Mouse (Mus musculus) heart, postnatal 14 days (tissue): ENCODE data around the gene Shf. TPM values are rescaled to one million over a fixed set of nuclear protein-coding genes. Genes with fewer than 3 reads are reported as not detected.
"Not testable (repeated sequence)": the region's sequence is repeated elsewhere in the genome, so short reads cannot be mapped to it uniquely, and the experiment has no call there.

Source experiments
- DNase-seq, 2 experiments: peaks; one replicate each; pipeline ENCODE4 v3.0.0; 2021 to 2022
- intact Hi-C: fragments of 180-260 bp; cut with DNase I; formaldehyde crosslinking; loops from one replicate; pipeline ENCODE4 v1.15.1; 2025
- long read RNA-seq, 2 experiments: library from polyadenylated mRNA; stranded (forward); transcript quantifications; one replicate each; pipeline ENCODE4 v2.0.0; 2021
- total RNA-seq, 2 experiments: library from RNA; stranded (reverse); gene quantifications; 2 replicates each; pipeline ENCODE4 v1.2.3; 2021

Shf gene
- 1 to 10 TPM; 4.9 to 6.2 TPM for total RNA-seq
- long read RNA-seq, experiment 1, partial matches to known transcripts = 0 of 1 reads
- long read RNA-seq, experiment 1, other reads (novel, unspliced or antisense) = 0 of 1 reads
- long read RNA-seq, experiment 2, partial matches to known transcripts = 1 of 1 reads
- long read RNA-seq, experiment 2, other reads (novel, unspliced or antisense) = 0 of 1 reads

DNA sequence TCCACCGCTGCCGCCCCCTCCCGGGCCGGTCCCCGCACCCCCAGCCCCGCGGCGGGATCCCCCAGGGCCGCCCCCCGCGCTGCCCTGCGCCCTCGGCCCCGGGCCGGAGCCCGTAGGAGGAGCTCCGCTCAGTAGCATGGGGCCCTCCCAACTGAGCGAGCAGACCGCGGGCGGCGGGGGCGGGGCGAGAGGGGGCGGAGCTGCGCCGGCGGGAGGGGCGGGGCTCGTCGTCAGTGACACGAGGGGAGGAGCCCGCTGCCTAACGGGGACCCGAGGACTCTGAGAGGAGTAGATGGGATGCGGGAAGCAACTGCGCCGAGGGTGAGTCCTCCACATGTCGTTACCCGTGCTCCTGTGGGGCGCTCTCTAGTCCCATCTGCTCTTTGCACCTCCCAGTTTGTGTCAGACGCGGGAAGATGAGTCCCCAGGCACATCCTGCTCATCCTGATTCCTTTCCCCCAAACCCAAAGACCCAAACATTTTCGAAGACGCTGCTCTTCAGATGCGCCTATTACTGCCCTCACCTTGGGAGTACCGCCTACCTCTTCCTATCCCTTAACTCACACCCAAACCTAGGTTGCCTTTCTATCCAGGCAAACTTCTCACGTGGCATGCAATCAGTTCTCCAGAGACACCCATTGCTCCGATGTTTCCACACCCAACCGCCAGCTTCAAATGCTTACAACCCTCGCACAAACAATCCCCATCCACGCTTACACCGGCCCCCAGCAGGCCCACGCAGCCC, at the start of gene Shf:
Gene Shf (minus strand): TSS at position 168 of the 745 bp plus-strand sequence.
- intact Hi-C loops = no loop called here
- DNase-seq = peak; percentile 91 to 93

- no peak for DNase-seq
- intact Hi-C loops = no loop called here
These were observed 40.0 kb upstream of the Shf start for GRCm38 (mm10) chr2:122408928-122409327.

DNA sequence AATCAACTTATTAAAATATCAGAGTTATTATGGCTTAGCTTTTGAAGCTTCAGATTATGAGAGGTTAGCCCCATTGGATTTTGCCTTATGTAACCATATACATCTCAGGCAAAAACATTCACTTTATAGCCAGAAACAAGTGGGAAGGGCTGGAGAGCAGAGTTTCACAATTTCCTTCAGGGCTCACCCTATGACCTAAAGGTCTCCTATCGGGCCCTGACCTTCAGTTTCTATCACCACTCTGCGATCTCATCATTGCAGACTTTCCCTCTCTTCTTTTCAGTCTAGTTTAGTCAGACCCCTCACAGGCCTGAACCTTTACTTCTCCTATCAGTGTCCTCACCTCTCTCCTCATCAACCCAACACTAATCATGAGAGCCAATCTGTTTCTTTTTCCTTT, 38.6 kb upstream of the Shf start:
- DNase-seq = no peak
- intact Hi-C loops = no loop called here

- intact Hi-C loops = no loop called here
- DNase-seq = no peak
These were observed 27.2 kb upstream of the Shf start for GRCm38 (mm10) chr2:122396150-122396549.

DNA sequence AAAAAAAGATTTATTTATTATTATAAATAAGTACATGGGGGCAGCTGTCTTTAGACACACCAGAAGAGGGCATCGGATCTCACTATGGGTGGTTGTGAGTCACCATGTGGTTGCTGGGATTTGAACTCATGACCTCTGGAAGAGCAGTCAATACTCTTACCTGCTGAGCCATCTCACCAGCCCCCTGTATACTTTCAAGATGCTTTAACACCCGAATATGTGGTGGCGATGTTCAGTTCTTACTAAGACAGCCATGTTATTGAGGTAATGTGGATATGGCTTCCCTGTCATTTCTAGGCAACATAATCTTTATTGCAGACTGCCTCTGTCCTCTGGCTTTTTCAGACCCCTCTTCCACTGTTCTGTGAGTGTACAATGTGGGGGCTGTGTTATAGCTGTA, 18.2 kb upstream of the Shf start:
- not testable (repeated sequence) for DNase-seq
- intact Hi-C loops = loop anchor here (10.0 kb wide), 1 partner anchor 248 kb away; the partner anchor contains the start of gene AA467197

GRCm38 (mm10) chr2:122385095-122385494, 16.1 kb upstream of the Shf start:
- DNase-seq = no peak
- intact Hi-C loops = loop anchor here (10.0 kb wide), 1 partner anchor 250 kb away; the partner anchor contains the start of gene AA467197

GRCm38 (mm10) chr2:122382121-122382520, 13.2 kb upstream of the Shf start:
- no peak for DNase-seq
- intact Hi-C loops = loop anchor here (5.0 to 10.0 kb wide), 3 partner anchors 70 to 253 kb away; partner anchors contain the start of gene AA467197

DNA sequence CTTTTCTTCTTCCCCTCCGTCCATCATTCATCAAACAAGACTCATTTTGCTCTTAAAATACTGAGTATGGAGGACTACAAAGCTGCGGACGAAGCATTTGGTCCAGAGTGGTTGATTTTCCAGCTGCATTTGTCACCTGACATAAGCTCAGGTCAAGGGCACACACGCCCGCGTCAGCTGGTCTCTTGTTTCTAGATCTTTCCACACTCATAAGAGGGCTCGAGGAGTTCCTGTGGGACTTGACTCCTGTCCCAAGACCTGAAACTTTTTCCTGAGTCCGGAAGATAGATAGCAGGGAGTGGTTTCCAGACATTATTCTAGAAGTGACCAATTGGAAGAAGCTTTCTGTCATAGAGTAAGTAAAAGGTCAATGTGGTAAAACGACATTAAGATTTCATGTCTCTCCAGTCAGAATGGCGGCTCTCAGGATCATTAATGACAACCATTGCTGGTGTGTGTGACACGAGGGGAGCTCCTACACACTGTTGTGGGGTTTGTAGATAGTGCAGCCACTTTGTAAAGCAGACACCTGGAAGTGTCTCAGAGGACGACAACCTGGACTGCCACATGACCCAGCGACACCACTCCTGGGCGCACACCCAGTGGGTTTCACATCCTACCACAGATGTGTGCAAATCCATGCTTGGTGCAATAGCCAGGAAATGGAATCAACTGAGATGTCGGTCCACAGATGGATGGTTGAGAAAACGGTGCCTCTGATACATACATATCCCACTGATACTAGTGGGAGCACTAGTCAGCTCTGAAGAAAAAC, 12.6 kb upstream of the Shf start:
- peak in 1 of 2 experiments; percentile 34 for DNase-seq

DNA sequence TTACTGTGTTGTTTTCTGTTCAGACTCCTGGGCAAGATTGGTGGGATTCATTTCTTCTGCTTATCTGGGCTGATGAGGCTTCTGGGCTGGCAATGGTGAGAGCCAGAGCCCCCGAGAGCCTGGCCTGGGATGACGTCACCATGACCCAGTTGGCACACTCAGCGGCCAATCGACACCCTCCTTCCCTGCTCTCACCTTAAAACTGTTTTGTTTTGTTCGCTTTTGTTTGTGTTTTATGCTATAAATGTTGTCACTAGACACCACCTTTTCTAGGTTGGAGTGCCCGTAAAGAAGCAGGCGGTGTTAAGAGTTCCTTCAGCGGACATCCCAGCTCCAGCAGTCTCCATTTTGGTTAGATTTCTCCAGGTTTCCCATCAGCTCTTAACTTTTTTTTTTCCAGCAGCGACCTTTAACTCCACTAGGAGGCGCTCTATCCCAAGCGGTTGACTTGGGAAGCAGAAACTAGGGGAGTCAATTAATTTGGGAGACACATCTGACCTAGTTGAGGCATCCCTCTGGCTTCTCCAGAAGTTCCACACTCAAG, 11.9 kb upstream of the Shf start:
- intact Hi-C loops = loop anchor here (1.0 to 10.0 kb wide), 5 partner anchors 71 to 254 kb away; partner anchors contain the start of gene AA467197
- peak; percentile 59 to 70 for DNase-seq

More for the DNA sequence above, 12.6 kb upstream of the Shf start:
- intact Hi-C loops = loop anchor here (1.0 to 10.0 kb wide), 4 partner anchors 71 to 253 kb away; partner anchors contain the start of gene AA467197

- no peak for DNase-seq
- intact Hi-C loops = no loop called here
These were observed 10.3 kb upstream of the Shf start for GRCm38 (mm10) chr2:122379292-122379650.

- peak in 1 of 2 experiments; percentile 42 for DNase-seq
- intact Hi-C loops = no loop called here
These were observed 9.7 kb upstream of the Shf start for GRCm38 (mm10) chr2:122378421-122379291.

DNA sequence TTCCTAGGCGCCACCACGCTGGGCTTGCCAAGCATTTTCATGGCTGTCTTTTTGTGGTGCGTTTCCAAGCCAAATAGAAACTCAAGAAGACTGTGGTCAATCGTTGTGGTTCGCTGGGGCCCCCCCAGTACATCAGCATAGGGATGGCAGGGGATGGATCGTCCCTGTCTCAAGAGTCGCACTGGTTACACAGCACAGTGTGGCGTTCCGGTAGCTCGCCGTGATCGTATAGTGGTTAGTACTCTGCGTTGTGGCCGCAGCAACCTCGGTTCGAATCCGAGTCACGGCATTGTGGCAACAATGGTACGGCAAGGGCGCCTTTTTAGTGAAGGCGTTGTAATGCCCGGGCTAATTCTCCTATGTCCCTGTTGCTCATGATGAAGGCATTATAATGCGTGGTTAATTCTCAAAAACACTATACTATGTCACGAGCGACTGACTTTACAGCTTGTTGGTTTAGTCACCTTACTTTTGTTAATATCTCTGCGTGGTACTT, 8.8 kb upstream of the Shf start:
- intact Hi-C loops = loop anchor here (1.0 kb wide), 1 partner anchor 29 kb away; no protein-coding TSS in a partner anchor

GRCm38 (mm10) chr2:122377215-122377674, 8.3 kb upstream of the Shf start:
- intact Hi-C loops = loop anchor here (1.0 kb wide), 1 partner anchor 29 kb away; no protein-coding TSS in a partner anchor
- peak; percentile 94 to 97 for DNase-seq

More for the DNA sequence above, 8.8 kb upstream of the Shf start:
- DNase-seq = peak; percentile 70 to 71

GRCm38 (mm10) chr2:122376041-122376561, 7.1 kb upstream of the Shf start:
- peak; percentile 58 to 59 for DNase-seq
- intact Hi-C loops = no loop called here

GRCm38 (mm10) chr2:122375391-122375991, 6.5 kb upstream of the Shf start:
- peak; percentile 93 to 94 for DNase-seq
- intact Hi-C loops = no loop called here

DNA sequence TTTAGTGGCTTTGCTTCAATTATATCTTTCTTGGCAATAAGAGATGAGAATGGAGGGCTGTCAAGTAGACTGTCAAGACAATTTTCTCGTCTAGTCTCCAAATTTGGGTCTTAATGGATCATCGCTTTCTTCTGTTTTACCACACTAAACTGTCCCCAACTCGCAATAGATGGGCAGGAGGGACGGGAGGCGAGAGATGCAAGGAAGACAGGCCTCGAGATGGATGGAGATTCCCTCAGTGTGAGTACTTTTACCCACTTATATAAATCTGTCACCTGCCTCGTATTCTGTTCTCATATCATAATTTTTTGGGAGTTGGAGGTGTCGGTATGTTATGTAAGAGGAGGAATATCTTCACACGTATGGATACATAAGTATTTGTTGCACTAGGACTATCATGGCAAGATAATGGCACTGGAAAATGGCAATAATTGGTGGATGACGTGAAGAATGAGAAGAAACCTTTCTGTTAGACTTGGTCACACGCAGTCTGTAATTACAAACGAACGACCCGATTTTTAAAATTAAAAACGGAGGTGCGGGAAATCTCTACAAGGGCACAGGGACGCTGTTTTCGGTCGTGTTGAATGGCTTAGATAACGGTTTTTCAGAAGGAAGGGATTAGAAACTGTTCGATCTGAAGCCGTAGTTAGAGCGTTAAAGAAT, 5.8 kb upstream of the Shf start:
- intact Hi-C loops = no loop called here
- DNase-seq = no peak

DNA sequence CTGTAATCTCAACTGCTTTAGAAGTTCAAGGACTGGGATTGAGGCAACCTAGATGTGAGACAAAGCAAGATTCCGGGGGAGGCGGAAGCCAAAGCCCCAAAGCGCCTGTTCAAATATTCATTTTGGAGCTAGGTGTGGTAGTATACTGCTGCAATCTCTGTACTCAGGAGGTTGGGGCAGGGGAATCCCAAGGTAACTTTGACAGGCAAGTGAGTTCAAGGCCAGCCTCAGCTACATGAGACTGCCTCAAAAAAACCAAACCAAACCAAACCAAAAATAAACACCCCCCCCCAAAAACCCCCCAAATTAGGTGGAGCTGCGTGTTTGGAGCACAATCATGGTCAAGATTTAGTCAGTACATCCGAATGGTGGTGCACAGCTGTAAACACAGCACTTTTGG, 5.0 kb upstream of the Shf start:
- intact Hi-C loops = no loop called here
- no peak for DNase-seq

DNA sequence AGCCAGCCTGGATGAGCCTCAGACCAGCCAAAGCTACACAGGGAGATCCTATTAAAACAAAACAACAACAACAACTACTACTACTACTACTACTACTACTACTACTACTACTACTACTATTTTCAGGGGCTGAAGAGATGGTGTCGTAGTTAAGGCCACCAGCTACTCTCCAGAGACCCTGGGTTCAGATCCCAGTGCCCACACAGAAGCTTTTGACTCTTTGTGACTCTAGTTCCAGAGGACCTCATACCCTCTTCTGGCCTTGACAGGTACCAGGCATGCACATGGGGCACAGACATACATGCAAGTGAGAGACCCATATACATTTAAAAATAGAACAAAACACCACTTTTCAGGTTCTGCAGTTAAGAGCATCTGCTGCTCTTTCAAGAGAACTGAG, 3.6 kb upstream of the Shf start:
- no peak for DNase-seq
- intact Hi-C loops = no loop called here
